Mouse (Mus musculus): ENCODE measurements around the gene Gse1.

- no peak for TF ChIP-seq CTCF (IDR thresholded peaks at IDR 0.05; ENCODE audit: control insufficient read depth, insufficient read depth, low read length)
- TF ChIP-seq POLR2A (IDR thresholded peaks at IDR 0.05; ENCODE audit: borderline replicate concordance, control insufficient read depth, low read depth, low read length), result no peak
Measured at GRCm38 (mm10) chr8:120379015-120379414, 150.8 kb downstream of the Gse1 start.
